Mouse (Mus musculus): ENCODE measurements around the gene Ptges.
"Not testable (repeated sequence)": the region's sequence is repeated elsewhere in the genome, so short reads cannot be mapped to it uniquely, and the experiment has no call there.

The Ptges gene

GRCm38 (mm10) chr2:30929483-30930045 lies at the start of gene Ptges:
Gene Ptges, minus strand, starts transcription at chr2:30929863.
- DNase-seq (ENCODE audit: low spot score in 2 of 2): peak; percentile 8 to 52

GRCm38 (mm10) chr2:30967352-30968327 lies 38.0 kb upstream of the Ptges start, which contains the start of gene Tor1a:
Gene Tor1a, minus strand, starts transcription at chr2:30967933.
- DNase-seq (ENCODE audit: low spot score in 2 of 2): peak; percentile 77 to 85

GRCm38 (mm10) chr2:30966826-30967225 lies 37.2 kb upstream of the Ptges start:
- no peak for DNase-seq (ENCODE audit: low spot score in 2 of 2)

GRCm38 (mm10) chr2:30965627-30966026 lies 36.0 kb upstream of the Ptges start:
- no peak for DNase-seq (ENCODE audit: low spot score in 2 of 2)

GRCm38 (mm10) chr2:30962570-30963254 lies 33.0 kb upstream of the Ptges start:
- no peak for DNase-seq (ENCODE audit: low spot score in 2 of 2)

- DNase-seq (ENCODE audit: low spot score in 2 of 2): no peak
Observed at GRCm38 (mm10) chr2:30959856-30960255, 30.2 kb upstream of the Ptges start.

GRCm38 (mm10) chr2:30958726-30959125 lies 29.1 kb upstream of the Ptges start:
- DNase-seq (ENCODE audit: low spot score in 2 of 2): no peak

GRCm38 (mm10) chr2:30957511-30957910 lies 27.8 kb upstream of the Ptges start:
- no peak for DNase-seq (ENCODE audit: low spot score in 2 of 2)

- no peak for DNase-seq (ENCODE audit: low spot score in 2 of 2)
Observed at GRCm38 (mm10) chr2:30954797-30955196, 25.1 kb upstream of the Ptges start.

- DNase-seq (ENCODE audit: low spot score in 2 of 2): peak; percentile 78 to 81
Observed at GRCm38 (mm10) chr2:30952824-30953490, 23.3 kb upstream of the Ptges start, which contains the start of gene Tor1b. Gene Tor1b, plus strand, starts transcription at chr2:30952959.

GRCm38 (mm10) chr2:30952457-30952823 lies 22.8 kb upstream of the Ptges start:
- no peak for DNase-seq (ENCODE audit: low spot score in 2 of 2)

GRCm38 (mm10) chr2:30942603-30943011 lies 12.9 kb upstream of the Ptges start:
- peak; percentile 56 to 73 for DNase-seq (ENCODE audit: low spot score in 2 of 2)

- not testable (repeated sequence) for DNase-seq (ENCODE audit: low spot score in 2 of 2)
Observed at GRCm38 (mm10) chr2:30942116-30942515, 12.5 kb upstream of the Ptges start.

GRCm38 (mm10) chr2:30941586-30941985 lies 11.9 kb upstream of the Ptges start:
- DNase-seq (ENCODE audit: low spot score in 2 of 2): no peak

- no peak for DNase-seq (ENCODE audit: low spot score in 2 of 2)
Observed at GRCm38 (mm10) chr2:30938574-30938991, 8.9 kb upstream of the Ptges start.

GRCm38 (mm10) chr2:30937731-30938130 lies 8.1 kb upstream of the Ptges start:
- DNase-seq (ENCODE audit: low spot score in 2 of 2): no peak

GRCm38 (mm10) chr2:30936808-30937207 lies 7.1 kb upstream of the Ptges start:
- DNase-seq (ENCODE audit: low spot score in 2 of 2): no peak

GRCm38 (mm10) chr2:30933917-30934450 lies 4.3 kb upstream of the Ptges start:
- DNase-seq (ENCODE audit: low spot score in 2 of 2): peak; percentile 28 to 69

GRCm38 (mm10) chr2:30933032-30933431 lies 3.4 kb upstream of the Ptges start:
- no peak for DNase-seq (ENCODE audit: low spot score in 2 of 2)

- no peak for DNase-seq (ENCODE audit: low spot score in 2 of 2)
Observed at GRCm38 (mm10) chr2:30931922-30932321, 2.3 kb upstream of the Ptges start.

GRCm38 (mm10) chr2:30930846-30931245 lies 1.2 kb upstream of the Ptges start:
- DNase-seq (ENCODE audit: low spot score in 2 of 2): not testable (repeated sequence)

All from thymus, postnatal 10 days (tissue).